Mouse (Mus musculus): ENCODE measurements around the gene Mtcl1.

The Mtcl1 gene

GRCm38 (mm10) chr17:66362287-66363016 is 87.1 kb downstream of the Mtcl1 start:
- no peak for DNase-seq (ENCODE audit: low spot score)

- peak; percentile 63 for DNase-seq (ENCODE audit: low spot score)
Measured at GRCm38 (mm10) chr17:66358026-66358978, 91.2 kb downstream of the Mtcl1 start.

- no peak for DNase-seq (ENCODE audit: low spot score)
Measured at GRCm38 (mm10) chr17:66357171-66358025, 92.2 kb downstream of the Mtcl1 start.

GRCm38 (mm10) chr17:66353907-66354306 is 95.6 kb downstream of the Mtcl1 start:
- DNase-seq (ENCODE audit: low spot score) = no peak

- no peak for DNase-seq (ENCODE audit: low spot score)
Measured at GRCm38 (mm10) chr17:66352847-66353643, 96.5 kb downstream of the Mtcl1 start.

- DNase-seq (ENCODE audit: low spot score) = no peak
Measured at GRCm38 (mm10) chr17:66352219-66352618, 97.3 kb downstream of the Mtcl1 start.

- DNase-seq (ENCODE audit: low spot score) = no peak
Measured at GRCm38 (mm10) chr17:66350689-66351088, 98.9 kb downstream of the Mtcl1 start.

- no peak for DNase-seq (ENCODE audit: low spot score)
Measured at GRCm38 (mm10) chr17:66350127-66350526, 99.4 kb downstream of the Mtcl1 start.

- no peak for DNase-seq (ENCODE audit: low spot score)
Measured at GRCm38 (mm10) chr17:66346378-66346777, 103.2 kb downstream of the Mtcl1 start.

GRCm38 (mm10) chr17:66345680-66346079 is 103.9 kb downstream of the Mtcl1 start:
- no peak for DNase-seq (ENCODE audit: low spot score)

- no peak for DNase-seq (ENCODE audit: low spot score)
Measured at GRCm38 (mm10) chr17:66342932-66343331, 106.6 kb downstream of the Mtcl1 start.

GRCm38 (mm10) chr17:66341670-66342069 is 107.9 kb downstream of the Mtcl1 start:
- DNase-seq (ENCODE audit: low spot score) = no peak

- no peak for DNase-seq (ENCODE audit: low spot score)
Measured at GRCm38 (mm10) chr17:66340798-66341197, 108.8 kb downstream of the Mtcl1 start.

GRCm38 (mm10) chr17:66337929-66338328 is 111.6 kb downstream of the Mtcl1 start:
- DNase-seq (ENCODE audit: low spot score) = no peak

GRCm38 (mm10) chr17:66335568-66335967 is 114.0 kb downstream of the Mtcl1 start:
- no peak for DNase-seq (ENCODE audit: low spot score)

- no peak for DNase-seq (ENCODE audit: low spot score)
Measured at GRCm38 (mm10) chr17:66334894-66335293, 114.7 kb downstream of the Mtcl1 start.

- no peak for DNase-seq (ENCODE audit: low spot score)
Measured at GRCm38 (mm10) chr17:66331207-66331606, 118.3 kb downstream of the Mtcl1 start.

GRCm38 (mm10) chr17:66326552-66327045 is 123.0 kb downstream of the Mtcl1 start:
- DNase-seq (ENCODE audit: low spot score) = no peak

GRCm38 (mm10) chr17:66326204-66326545 is 123.4 kb downstream of the Mtcl1 start:
- DNase-seq (ENCODE audit: low spot score) = peak; percentile 28

- DNase-seq (ENCODE audit: low spot score) = peak; percentile 66
Measured at GRCm38 (mm10) chr17:66325440-66326203, 123.9 kb downstream of the Mtcl1 start.

Measured in retina, embryonic 14.5 days (tissue).